Mouse (Mus musculus) brain, adult 2 months (tissue): ENCODE results near the gene Rin3.

Source experiments
- DNase-seq: peaks from one replicate; pipeline ENCODE4 v3.0.0; 2011; ENCODE audit warnings: low read depth, low spot score

Gene Rin3

GRCm38 (mm10) chr12:102422065-102422464, 139.2 kb downstream of the Rin3 start:
- DNase-seq, result peak; percentile 86

DNA sequence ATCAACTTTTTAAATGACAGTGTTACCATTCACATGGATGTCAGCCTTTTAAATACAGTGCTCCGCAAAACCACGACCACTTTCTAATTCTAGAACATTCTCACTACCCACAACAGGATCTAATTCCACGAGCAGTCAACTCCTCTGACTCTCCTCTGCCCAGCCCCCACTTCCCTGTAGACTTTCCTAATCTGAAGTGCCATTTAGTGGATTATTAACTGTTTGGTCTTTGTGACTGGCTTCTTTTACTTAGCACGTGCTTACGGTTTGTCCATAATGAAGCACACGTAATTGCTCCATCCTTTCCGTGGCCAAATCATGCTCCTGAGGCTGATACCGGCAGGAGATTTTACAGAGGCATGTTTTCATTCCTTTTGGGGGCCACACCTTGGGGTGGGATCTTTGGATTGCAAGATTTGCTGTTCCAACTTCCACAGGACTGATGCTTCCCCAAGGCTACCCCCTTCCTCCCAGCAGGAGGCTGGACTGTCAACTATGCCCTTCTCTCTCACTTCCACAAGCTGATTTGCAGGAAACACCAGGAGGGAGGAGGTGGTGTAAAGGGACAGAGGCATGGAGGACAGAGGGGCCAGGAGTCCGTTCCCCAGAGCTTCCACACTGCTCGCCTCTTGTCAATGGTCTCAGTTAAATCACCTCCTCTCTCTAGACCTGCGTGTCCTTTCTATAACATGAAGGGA, 139.9 kb downstream of the Rin3 start:
- no peak for DNase-seq

- no peak for DNase-seq
Measured at GRCm38 (mm10) chr12:102423625-102424024, 140.8 kb downstream of the Rin3 start.

DNA sequence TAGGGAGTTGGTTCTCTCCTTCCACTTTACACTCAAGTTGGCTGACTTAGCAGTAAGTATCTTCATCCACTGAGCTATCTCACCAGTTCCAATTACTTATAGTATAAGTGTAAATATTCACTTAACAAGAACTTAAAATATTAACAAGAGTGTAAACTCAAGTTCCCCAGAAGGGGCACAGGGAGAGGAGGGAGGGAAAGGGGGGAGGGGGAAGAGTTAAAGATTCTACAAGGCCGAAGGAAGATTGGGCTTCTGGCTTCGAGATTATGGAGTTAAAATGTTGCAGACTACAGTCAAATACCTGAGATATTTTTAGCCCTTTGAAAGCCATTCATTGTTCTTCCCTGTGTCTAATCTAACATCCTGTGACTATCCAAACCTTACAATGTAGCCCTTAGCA, 141.6 kb downstream of the Rin3 start:
- no peak for DNase-seq

- DNase-seq, result no peak
Measured at GRCm38 (mm10) chr12:102425048-102425578, 142.3 kb downstream of the Rin3 start.

DNA sequence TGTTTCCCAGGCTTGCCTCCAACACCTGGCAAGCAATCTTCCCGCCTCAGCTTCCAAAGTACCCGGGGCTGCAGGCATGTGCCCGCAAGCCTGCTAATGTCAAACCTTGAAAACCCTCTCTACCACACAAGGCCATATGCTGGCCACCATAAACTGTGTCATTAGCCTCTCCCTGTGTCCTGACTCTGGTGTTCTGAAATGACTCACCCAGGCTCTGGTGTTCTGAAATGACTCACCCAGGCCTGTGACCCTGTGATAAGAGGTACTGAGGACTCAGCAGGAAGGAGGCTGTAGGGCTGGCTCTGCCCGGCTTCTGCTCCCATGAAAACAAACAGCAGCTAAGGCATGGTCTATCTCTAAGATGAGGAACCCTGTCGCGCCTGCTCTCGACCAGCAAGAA, 143.4 kb downstream of the Rin3 start:
- no peak for DNase-seq

DNA sequence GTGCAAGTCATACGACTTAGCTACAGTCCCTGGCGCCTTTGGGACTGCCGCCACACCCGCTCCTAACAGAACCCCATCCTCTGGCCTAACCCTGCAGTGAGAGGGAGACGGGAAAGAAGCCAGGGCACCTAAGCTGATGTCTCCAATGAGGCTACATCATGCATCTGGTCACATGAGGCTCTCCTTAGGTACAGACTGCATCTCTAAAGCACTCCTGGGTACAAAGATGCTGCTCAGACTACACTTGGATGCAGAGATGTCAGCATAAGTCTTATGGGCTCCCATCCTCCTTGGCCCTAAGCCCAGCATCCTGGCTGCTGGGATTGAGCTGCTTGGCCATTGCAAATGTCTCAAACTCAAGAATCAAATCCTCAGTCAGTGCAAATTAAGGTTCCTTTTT, 146.8 kb downstream of the Rin3 start:
- no peak for DNase-seq

GRCm38 (mm10) chr12:102430228-102430627, 147.4 kb downstream of the Rin3 start:
- DNase-seq, result no peak

DNA sequence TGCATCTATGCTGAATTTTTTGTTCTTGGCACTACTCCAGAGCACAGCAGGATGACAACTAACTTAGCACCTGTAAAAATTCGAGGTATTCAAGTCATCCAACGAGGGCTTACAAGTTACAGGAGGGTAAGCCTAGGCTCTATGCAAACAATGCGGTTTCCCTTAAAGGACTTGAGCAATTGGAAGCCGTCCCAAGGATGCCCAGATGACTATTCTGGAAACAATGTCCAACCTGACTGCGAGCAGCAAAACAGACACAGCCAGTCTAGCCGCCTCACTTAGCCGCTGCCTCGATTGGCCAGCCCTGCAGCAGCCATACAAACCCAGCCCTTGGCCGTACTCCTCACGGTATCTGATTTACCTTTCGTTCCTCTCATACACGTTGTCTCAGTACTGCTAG, 149.4 kb downstream of the Rin3 start:
- no peak for DNase-seq

- no peak for DNase-seq
Measured at GRCm38 (mm10) chr12:102434107-102434506, 151.3 kb downstream of the Rin3 start.

DNA sequence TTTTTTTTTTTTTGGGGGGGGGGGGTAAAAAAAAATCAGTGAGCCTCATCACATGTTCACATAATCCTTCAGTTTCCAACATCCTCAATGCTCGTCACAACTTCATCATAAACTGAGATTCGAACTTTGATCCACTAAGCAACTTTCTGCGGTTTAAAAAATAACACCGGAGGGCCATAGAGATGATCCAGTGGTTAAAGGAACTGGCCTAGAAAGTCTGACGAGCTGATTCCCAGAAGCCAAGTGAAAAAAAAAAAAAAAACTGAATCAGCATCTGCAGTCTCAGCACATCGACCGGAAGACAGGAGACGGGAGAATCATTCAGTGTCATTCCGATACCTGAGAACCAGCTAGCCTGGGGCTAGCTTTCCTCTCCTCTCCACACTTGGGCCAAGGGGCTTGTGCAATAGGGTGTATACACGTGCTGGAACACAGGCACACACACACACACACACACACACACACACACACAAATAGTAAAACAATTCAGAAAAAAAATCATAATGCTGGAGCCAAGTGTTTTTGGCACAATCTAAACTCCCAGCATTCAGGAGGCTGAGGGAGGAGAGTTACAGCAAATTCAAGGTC, 154.2 kb downstream of the Rin3 start:
- no peak for DNase-seq

GRCm38 (mm10) chr12:102437952-102438351, 155.1 kb downstream of the Rin3 start:
- DNase-seq, result peak; percentile 69

DNA sequence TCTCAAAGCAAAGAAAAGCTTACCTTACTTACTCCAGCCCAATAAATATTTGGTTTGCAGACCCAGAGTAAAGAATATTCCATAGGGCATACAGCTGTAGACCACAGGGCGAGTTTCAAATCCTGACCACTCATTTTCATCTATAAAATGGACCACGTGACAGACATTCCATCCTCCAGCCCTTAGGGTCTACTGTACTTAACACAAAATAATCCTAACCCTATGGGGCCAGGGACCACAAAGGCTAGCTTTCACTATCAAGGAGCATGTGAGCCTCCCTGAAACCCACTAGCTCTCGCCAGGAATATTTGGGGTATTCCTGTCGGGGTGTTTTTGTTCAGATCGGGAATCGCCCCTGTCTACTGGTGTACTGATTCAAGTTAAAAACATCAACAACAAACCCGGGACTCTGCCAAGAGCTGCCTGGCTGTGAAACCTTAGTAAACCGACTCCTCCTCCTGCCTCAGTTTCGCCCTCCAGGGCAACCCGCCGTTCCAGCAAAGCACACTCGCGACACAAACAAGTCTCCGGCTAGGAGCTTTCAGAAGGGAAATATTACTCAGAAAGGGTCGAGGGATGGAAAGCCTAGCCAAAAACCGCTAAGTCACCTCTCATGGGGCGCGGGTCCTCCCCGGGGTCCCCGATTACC, 156.3 kb downstream of the Rin3 start:
- DNase-seq, result no peak

- peak; percentile 100 for DNase-seq
Measured at GRCm38 (mm10) chr12:102439632-102440023, 156.8 kb downstream of the Rin3 start, which contains the start of gene Lgmn. Lgmn (minus strand) TSS chr12:102439813.
